In genomic region chrX:159647564-159647963, GRCm38 (mm10) we compare ENCODE assay signal across 1 mouse cellular context.
TF ChIP-seq lines count a peak whose summit lies in the region.

No protein-coding gene starts in this region.

TF ChIP-seq in MEL, 35 proteins besides CTCF, POLR2A, EP300 and RAD21 (continued from another document):
- TF ChIP-seq CHD2 (IDR thresholded peaks at IDR 0.05; ENCODE audit: low read length) (no peak), ETS1 (IDR thresholded peaks at IDR 0.05; ENCODE audit: low read depth, low read length) (peak; percentile 62)
